Mouse (Mus musculus) hindbrain, postnatal 0 days (tissue): ENCODE measurements around the gene Canx. TPM values are rescaled to one million over a fixed set of nuclear protein-coding genes. Genes with fewer than 3 reads are reported as not detected.

ENCODE experiments used
- ATAC-seq: fragments of 200-750 bp; cut with Nextera tagmentation; 2 replicates; pipeline ENCODE4 v1.8.0; 2017; ENCODE audit warnings: mild to moderate bottlenecking, moderate TSS enrichment, moderate library complexity
- DNase-seq: peaks from one replicate; pipeline ENCODE4 v3.0.0-alpha.2; 2015; ENCODE audit warnings: low spot score
- H3K27ac ChIP-seq: fragments of 300-500 bp; sonication (generic); 2 replicates; pipeline ENCODE4 v1.5.1; 2014; ENCODE audit warnings: mild to moderate bottlenecking
- H3K27me3 ChIP-seq: fragments of 300-500 bp; sonication (generic); 2 replicates; pipeline ENCODE4 v1.6.1; 2014; ENCODE audit warnings: low read length, mixed read lengths; ENCODE audit not compliant: insufficient read depth
- H3K36me3 ChIP-seq: fragments of 300-500 bp; sonication (generic); 2 replicates; pipeline ENCODE4 v1.6.1; 2014; ENCODE audit warnings: low read length, mixed read lengths; ENCODE audit not compliant: insufficient read depth
- H3K4me1 ChIP-seq: fragments of 300-500 bp; sonication (generic); 2 replicates; pipeline ENCODE4 v1.6.1; 2014; ENCODE audit warnings: antibody characterized with exemption, low read length, mixed read lengths; ENCODE audit not compliant: insufficient read depth
- H3K4me2 ChIP-seq: fragments of 300-500 bp; sonication (generic); 2 replicates; pipeline ENCODE4 v1.6.1; 2014; ENCODE audit warnings: low read depth, mild to moderate bottlenecking, low read length, moderate library complexity, mixed read lengths
- H3K4me3 ChIP-seq: fragments of 300-500 bp; sonication (generic); 2 replicates; pipeline ENCODE4 v1.5.1; 2014; ENCODE audit warnings: low read length
- H3K9ac ChIP-seq: fragments of 300-500 bp; sonication (generic); replicated peaks from 2 replicates; pipeline ENCODE4 v1.6.1; 2014; ENCODE audit warnings: mild to moderate bottlenecking, low read length, moderate library complexity, mixed read lengths
- H3K9me3 ChIP-seq: fragments of 300-500 bp; sonication (generic); 2 replicates; pipeline ENCODE4 v1.6.1; 2016; ENCODE audit warnings: low read length, mixed read lengths
- CTCF ChIP-seq: IDR thresholded peaks from 2 replicates; pipeline ENCODE4 v1.5.1; 2016; ENCODE audit warnings: antibody characterized with exemption, control low read depth, low read depth
- WGBS: fragments of 180-500 bp; shearing (Covaris S2); extraction: QIAGEN DNeasy Blood & Tissue Kit; methylation state at CpG from one replicate; pipeline ENCODE4 v1.1.7; 2014; 5-methylcytosine and 5-hydroxymethylcytosine counted together
- polyA plus RNA-seq: library from polyadenylated mRNA; unstranded; fragments of >200 nt; fragmentation: Nextera tagmentation; extraction: Ambion mirVana; gene quantifications from 2 replicates; pipeline ENCODE4 v1.2.1, GENCODE M21; 2015
- total RNA-seq: library from RNA; depleted of rRNA; stranded (reverse); fragments of >200 nt; gene quantifications from 2 replicates; pipeline ENCODE4 v1.2.3, GENCODE M21; 2014

The Canx gene
- total and polyA plus RNA-seq, 2 experiments from 2014 or later, result 174 to 254 TPM

GRCm38 (mm10) chr11:50355395-50355794, 29.9 kb upstream of the Canx start:
- DNase-seq (no peak), ATAC-seq (no peak)
- Histone ChIP-seq H3K4me3 (no peak overlapping the region), H3K27ac (no peak overlapping the region), H3K9ac (no peak overlapping the region), H3K27me3 (no peaks in the 10 kb centered on the region), H3K4me2 (no peak overlapping the region), H3K9me3 (no peaks in the 10 kb centered on the region), H3K36me3 (no peaks in the 10 kb centered on the region), H3K4me1 (no peaks in the 10 kb centered on the region)
- no peak for TF ChIP-seq CTCF
- 79% methylated on average over 1 of the region's 1 CpGs for WGBS

- no peaks in the 10 kb centered on the region for H3K4me1 ChIP-seq
- DNase-seq (no peak), ATAC-seq (no peak)
- no peak overlapping the region for H3K4me2 ChIP-seq
- H3K36me3 ChIP-seq, result no peaks in the 10 kb centered on the region
- no peak overlapping the region for H3K4me3 ChIP-seq
- no peak overlapping the region for H3K27ac ChIP-seq
- H3K9ac ChIP-seq, result no peak overlapping the region
- no peaks in the 10 kb centered on the region for H3K27me3 ChIP-seq
- 71% methylated on average over 3 of the region's 3 CpGs for WGBS
- TF ChIP-seq CTCF, result no peak
- H3K9me3 ChIP-seq, result no peaks in the 10 kb centered on the region
Observed at GRCm38 (mm10) chr11:50354851-50355250, 29.4 kb upstream of the Canx start.

DNA sequence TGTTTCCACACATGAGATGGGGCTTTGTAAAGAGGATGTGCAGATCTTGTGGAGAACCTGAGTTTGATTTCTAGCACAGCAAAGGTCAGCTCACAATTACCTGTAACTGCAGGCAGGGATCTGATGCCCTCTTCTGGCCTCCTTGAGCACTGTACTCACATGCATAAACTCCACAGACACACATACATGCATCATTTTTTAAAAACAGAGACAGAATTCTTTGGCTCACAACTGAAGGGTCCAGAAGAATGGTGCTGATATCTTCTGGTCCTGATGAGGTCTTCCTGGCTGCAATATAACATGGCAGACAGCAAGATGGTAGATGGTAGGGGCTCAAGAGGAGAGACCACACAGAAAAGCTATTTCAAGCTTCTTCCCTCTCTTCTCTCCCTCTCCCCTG, 28.7 kb upstream of the Canx start, which contains the start of gene Cby3:
Gene Cby3, plus strand, starts transcription at position 301 of the 400 bp plus-strand sequence.
- no peak within 1 kb of the TSS for H3K27ac ChIP-seq
- H3K4me2 ChIP-seq, result no peak within 1 kb of the TSS
- no peaks in the 10 kb centered on the region for H3K27me3 ChIP-seq
- no peak for DNase-seq
- H3K9me3 ChIP-seq, result no peaks in the 10 kb centered on the region
- no peak within 1 kb of the TSS for H3K4me3 ChIP-seq
- H3K4me1 ChIP-seq, result no peaks in the 10 kb centered on the region
- no peak for TF ChIP-seq CTCF
- H3K36me3 ChIP-seq, result no peaks in the 10 kb centered on the region
- no peak for ATAC-seq
- no peak within 1 kb of the TSS for H3K9ac ChIP-seq

- no peaks in the 10 kb centered on the region for H3K36me3 ChIP-seq
- no peaks in the 10 kb centered on the region for H3K27me3 ChIP-seq
- no peak overlapping the region for H3K4me2 ChIP-seq
- TF ChIP-seq CTCF, result no peak
- H3K27ac ChIP-seq, result no peak overlapping the region
- ATAC-seq (no peak), DNase-seq (no peak)
- no peak overlapping the region for H3K9ac ChIP-seq
- no peaks in the 10 kb centered on the region for H3K4me1 ChIP-seq
- 85% methylated on average over 2 of the region's 2 CpGs for WGBS
- H3K9me3 ChIP-seq, result no peaks in the 10 kb centered on the region
- H3K4me3 ChIP-seq, result no peak overlapping the region
Observed at GRCm38 (mm10) chr11:50352177-50352576, 26.7 kb upstream of the Canx start.

DNA sequence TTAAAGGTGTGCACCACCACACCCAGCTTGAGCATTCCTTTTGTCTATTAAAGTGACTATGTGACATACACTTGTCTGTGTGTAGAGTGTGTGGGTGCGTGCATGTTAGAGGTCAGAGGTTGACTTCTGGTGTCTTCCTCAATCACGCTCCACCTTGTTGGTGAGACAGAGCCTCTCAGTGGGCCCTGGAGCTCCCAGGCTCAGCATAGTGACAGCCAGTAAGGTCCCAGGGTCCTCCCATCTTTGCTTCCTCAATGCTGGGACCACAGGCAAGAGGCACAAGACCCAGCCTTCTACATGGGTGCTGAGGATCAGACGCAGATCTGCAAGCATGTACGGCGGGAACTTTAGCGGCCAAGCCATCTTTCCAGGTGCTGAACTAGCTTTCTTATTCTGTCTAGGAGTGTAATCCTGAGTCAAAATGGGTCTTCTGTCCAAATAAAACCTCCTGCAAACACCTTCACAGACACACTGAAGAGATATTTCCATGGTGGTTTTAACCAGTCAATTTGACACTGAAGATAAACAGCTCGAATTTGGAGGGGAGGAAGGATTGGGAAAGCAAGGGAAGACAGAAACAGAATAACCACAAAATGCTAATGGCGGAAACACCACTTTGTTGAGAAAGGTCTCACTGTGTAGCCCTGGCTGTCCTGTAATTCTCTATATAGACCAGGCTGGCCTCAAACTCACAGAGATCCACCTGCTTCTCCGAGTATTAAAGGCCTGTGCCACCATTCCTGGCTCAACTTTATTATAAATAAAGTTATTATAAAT, 21.0 kb upstream of the Canx start:
- TF ChIP-seq CTCF, result no peak
- Histone ChIP-seq H3K4me2 (no peak overlapping the region), H3K27ac (no peak overlapping the region), H3K4me1 (no peaks in the 10 kb centered on the region), H3K4me3 (no peak overlapping the region), H3K9me3 (no peaks in the 10 kb centered on the region), H3K36me3 (no peaks in the 10 kb centered on the region), H3K9ac (no peak overlapping the region), H3K27me3 (no peaks in the 10 kb centered on the region)
- ATAC-seq, result no peak
- 91% methylated on average over 9 of the region's 9 CpGs for WGBS
- DNase-seq, result no peak

GRCm38 (mm10) chr11:50345486-50345885, 20.0 kb upstream of the Canx start:
- no peaks in the 10 kb centered on the region for H3K9me3 ChIP-seq
- no peak overlapping the region for H3K4me2 ChIP-seq
- H3K27me3 ChIP-seq, result no peaks in the 10 kb centered on the region
- WGBS, result 84% methylated on average over 4 of the region's 4 CpGs
- H3K36me3 ChIP-seq, result no peaks in the 10 kb centered on the region
- H3K4me3 ChIP-seq, result no peak overlapping the region
- no peak for TF ChIP-seq CTCF
- H3K4me1 ChIP-seq, result no peaks in the 10 kb centered on the region
- no peak for DNase-seq
- H3K9ac ChIP-seq, result no peak overlapping the region
- no peak overlapping the region for H3K27ac ChIP-seq
- ATAC-seq, result no peak

DNA sequence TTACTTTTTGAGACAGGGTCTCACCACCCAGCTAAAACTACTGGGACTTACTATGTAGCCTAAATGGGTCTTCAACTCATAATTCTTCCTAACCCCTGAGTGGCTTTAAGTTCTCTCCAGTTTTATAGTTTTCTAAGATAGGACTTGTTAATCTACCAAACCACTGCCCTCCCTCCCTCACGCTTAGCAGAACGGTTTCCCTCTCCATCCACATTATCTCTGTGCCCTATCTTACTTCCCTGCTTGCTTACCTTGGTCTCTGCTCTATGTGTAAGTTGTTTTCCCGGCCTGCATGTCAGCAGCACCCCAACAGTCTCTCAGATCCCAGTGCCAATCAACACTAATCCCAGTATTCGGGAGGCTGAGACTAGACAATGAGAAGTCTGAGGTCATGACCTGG, 11.4 kb upstream of the Canx start:
- H3K9me3 ChIP-seq, result no peaks in the 10 kb centered on the region
- no peak overlapping the region for H3K4me2 ChIP-seq
- no peak overlapping the region for H3K4me3 ChIP-seq
- DNase-seq (no peak), ATAC-seq (no peak)
- TF ChIP-seq CTCF, result no peak
- H3K9ac ChIP-seq, result no peak overlapping the region
- H3K4me1 ChIP-seq, result no peaks in the 10 kb centered on the region
- H3K36me3 ChIP-seq, result no peaks in the 10 kb centered on the region
- WGBS, result 74% methylated on average over 4 of the region's 4 CpGs
- H3K27me3 ChIP-seq, result no peaks in the 10 kb centered on the region
- H3K27ac ChIP-seq, result no peak overlapping the region
